Mouse (Mus musculus) retina, adult 2 months (tissue): Measurements from ENCODE around the gene Tmem107.

ENCODE experiments used
- DNase-seq: peaks from one replicate; pipeline ENCODE4 v3.0.0-alpha.2; 2012; ENCODE audit warnings: low read depth, low spot score

Gene Tmem107

DNA sequence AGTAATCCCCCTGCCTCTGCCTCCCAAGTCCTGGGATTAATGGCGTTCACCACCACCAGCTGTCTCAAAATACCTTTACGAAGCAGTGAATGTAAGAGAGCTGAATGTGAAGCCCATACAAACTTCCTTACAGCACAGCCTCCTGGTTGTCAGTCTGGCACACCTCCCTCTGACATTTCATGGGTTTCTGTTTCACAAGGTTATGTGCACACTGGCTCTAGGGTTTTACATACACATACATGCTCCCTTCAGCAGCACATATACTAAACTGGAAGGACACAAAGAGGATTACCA is 4.1 kb downstream of the Tmem107 start:
- DNase-seq = no peak

DNA sequence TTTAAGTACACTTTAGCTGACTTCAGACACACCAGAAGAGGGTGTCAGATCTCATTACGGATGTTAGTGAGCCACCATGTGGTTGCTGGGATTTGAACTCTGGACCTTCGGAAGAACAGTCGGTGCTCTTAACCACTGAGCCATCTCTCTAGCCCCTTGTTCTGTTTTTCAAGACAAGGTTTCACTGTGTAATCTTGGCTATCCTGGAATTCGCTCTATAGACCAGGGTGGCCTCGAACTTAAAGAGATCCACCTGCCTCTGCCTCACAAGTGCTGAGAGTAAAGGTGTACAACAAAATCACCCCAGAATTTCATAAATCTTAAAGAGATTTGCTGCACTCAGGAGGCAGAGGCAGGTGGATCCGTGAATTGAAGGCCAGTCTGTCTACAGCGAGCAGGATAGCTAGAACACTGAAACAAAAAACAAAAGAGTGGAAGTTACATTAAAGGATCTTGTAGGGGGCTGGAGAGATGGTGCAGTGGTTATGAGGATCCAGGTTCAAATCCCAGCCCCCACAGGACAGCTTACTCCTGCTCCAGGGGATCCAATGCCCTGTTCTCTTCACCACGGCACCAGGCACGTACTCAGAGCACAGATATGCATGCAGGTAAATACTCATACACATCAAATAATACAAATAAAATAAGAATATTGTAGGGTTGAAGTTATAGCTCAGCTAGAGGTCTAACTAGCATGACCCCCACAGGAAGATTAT is 5.3 kb downstream of the Tmem107 start:
- DNase-seq = no peak

DNA sequence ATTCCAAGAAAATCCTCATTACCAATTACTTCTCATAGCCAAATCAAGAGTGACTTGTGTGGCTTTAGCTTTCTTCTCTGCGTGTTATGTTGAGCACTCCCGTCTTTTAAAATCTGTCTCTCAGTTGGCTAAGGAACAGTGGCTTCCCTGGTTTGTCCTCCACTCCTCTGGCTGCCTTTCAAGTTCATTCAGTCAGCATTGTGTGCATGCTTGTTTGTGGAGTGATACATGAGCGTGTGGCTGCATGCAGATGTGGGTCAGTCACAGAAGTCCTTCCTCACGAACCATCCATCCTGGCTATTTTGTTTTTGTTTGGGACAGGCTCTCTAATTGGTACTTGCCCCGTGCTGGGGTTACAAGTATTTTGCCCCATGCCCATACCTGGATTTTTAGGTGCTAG is 6.0 kb downstream of the Tmem107 start:
- no peak for DNase-seq

DNA sequence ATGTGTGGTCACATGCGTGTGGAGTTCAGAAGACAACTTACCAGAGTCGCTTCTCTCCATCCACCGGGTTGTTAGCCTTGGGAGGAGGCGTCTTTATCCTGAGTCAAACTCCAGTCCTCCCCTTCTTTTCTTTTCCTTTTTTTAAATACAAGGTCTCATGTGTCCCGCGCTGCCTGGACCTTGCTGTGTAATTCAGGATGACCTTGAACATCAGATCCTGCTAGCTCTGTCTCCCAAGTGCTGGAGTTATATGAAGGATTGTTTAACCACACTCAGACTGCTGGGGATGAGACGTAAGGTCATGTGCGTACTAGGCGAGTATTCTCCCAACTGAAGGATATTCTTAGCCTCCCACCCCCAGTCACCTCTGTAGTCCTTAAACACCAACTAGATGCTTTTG is 6.7 kb downstream of the Tmem107 start:
- DNase-seq = no peak

DNA sequence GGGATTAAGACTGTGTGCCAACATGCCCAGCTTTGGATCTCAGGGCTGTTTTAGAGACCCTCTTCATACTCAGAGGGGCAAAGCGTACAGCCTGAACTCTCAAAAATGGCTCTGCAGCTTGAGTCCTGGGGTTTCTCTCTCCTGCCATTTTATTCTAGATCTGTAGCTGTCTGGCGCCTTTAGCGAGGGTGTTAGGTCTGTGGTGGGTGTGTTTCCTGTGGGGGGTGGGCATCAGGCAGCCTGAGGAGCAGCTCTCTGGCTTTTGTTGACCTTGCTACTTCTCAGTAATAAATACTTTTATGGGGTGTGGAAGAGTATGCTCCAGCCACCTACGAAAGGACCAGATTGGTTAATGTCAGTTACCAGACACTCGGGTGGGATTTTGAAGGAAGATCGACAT is 7.4 kb downstream of the Tmem107 start:
- DNase-seq = no peak

DNA sequence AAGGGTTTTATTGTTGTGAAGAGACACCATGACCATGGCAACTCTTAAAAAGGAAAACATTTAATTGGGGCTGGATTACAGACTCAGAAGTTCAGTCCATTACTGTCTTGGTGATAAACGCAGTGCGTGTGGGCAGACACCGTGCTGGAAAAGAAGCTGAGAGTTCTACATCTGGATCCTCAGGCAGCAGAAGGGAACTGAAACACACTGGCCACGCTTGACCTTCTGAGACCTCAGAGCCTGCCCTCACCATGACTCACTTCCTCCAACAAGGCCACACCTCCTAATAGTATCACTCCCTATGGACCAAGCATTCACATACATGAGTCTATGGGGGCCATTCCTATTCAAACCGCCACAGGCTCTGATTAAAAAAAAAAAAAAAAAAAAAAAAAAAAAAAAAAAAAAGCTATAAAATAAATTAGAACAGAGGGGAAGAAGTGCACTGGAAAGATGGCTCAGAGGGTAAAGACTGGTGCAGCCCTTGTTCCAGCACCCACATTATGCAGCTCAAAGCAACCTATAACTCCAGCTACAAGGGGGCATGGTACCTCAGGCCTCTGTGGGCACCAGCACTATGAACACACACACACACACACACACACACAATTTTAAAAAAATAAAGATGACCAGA is 8.3 kb downstream of the Tmem107 start:
- no peak for DNase-seq

DNA sequence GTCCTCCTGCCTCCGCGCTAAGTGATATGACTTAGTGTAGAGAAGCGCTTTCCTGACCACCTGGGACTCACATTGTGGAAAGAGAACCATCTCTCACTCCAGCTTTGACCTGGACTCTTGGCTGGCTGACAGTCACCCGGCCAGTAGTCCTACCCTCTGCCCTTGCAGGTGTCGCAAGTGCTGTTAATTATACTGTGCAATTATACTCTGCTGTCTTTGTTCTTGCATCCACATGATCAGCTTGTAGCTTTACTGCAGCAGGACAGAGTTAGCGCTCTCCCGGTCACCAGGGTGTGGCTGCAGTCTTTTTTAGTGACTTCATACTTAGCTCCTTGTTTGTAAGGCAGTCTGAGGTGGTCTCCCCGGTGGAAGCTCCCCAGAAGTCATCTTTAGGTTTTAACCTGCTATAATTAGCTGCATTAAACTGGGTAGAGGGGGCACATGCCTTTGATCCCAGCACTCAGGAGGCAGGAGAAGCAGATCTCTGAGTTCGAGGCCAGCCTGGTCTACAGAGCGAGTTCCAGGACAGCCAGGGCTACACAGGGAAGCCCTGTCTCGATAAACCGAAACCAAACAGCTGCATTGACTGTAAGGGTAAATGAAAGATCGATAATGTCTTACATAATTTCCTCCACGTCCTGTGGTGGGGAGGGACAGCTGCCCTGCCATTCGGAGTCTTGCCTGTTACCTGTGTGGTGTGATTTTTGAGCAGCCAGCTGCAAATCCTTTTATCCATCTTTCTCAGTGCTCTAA is 9.7 kb downstream of the Tmem107 start:
- no peak for DNase-seq

DNA sequence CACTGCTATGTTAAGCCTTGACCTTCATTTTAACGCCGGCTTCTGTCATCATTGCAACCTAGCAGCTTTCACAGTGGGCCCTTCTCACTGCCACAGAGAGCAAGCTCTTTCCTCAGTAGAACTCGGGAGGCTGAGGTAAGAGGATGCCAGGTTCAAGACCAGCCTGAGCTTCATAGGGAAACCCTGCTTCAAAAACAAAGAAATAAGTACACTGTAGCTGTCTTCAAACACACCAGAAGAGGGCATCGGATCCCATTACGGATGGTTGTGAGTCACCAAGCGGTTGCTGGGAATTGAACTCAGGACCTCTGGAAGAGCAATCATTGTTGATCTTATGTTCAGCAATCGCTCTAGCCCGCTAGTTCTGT is 10.2 kb downstream of the Tmem107 start:
- DNase-seq = no peak

DNA sequence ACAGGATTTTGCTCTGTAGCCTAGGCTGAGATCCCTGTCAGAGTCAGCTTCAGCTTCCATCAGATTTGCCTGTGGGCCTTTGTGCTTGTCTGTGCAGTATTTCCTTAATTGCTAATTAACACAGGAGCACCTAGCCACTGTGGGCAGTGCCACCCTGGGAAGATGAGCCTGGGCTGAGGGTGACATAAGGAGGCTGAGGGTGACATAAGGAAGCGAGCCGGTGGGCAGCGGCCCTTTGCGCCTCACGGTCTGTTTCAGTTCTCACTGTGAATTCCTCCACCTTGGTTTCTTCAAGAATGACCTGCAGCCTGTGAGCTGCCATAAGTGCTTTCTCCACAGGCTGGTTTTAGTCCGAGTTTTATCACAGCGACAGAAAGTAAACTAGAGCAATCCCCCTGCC is 11.0 kb downstream of the Tmem107 start:
- no peak for DNase-seq

DNA sequence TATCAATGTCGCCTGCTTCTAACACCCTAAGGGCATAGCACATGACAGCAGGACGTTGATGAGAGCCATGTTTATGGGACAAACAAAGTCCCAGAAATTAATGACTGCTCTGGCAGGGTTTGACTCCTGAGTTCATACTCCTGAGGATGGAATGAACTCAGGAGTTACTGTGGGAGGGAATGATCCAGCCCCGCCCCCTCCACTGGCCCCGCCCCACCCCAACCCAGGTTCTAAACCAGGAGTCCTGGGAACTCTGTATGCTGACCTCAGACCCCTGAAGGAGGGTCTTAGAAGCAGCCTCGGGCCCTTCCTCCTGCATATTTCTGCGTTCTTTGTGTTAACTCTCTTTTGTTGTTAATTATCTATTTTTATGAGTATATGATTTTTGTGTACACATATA is 15.0 kb downstream of the Tmem107 start:
- no peak for DNase-seq

DNA sequence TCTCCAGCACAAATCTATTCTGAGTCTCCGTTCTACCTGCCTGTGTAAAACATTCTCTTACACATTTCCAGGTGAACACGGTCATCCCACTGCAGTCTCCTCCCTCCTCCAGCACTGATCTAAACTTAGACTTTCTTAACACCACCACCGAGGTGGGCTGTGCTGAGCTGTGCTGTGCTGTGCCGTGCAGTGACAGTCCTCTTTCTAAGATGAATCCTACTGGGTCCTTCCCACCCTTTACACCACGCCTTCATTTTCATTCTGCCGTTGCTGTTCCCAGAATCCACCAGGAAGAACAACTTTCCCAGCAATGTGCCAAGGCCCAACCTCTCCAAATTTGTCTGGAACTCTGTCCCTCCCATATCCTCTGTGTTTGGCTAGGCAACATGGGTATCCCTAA is 15.8 kb downstream of the Tmem107 start:
- no peak for DNase-seq

DNA sequence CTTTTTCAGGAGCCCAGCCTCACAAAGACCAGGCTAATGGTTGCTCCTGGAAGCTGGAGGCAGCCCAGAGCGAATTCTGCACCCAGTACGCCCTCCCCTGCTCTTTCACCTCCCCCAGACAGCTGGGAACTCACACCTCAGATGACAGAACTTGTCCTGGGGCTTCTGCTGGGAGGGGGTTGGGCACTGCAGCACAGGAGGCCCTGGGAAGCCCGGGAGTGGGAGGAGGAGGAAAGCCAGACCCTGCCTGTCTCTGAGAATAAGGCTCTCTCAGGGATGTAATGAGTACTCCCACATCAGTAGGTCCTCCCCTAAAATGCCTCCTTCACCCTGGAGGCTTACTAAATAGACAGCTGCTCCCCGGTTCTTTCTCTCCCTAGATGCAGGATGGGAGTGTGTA is 16.5 kb downstream of the Tmem107 start:
- DNase-seq = no peak

DNA sequence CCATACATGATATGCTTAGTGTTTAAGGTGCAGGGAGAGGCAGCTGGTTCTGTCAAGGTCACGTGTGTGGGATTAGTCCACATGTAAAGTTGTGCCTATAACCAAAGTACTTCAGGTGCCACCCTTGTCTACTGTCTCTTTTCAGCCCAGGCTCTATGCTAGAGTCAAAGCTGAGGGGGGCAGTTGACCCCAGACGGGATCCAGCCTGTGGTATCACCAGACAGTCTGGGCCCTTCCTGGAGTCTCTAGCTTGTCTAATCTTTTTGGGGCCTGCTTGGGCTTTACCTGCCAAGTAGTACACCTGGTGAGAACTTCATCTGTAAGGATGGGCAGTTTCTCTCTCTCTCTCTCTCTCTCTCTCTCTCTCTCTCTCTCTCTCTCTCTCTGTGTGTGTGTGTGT is 17.0 kb downstream of the Tmem107 start:
- DNase-seq = no peak

DNA sequence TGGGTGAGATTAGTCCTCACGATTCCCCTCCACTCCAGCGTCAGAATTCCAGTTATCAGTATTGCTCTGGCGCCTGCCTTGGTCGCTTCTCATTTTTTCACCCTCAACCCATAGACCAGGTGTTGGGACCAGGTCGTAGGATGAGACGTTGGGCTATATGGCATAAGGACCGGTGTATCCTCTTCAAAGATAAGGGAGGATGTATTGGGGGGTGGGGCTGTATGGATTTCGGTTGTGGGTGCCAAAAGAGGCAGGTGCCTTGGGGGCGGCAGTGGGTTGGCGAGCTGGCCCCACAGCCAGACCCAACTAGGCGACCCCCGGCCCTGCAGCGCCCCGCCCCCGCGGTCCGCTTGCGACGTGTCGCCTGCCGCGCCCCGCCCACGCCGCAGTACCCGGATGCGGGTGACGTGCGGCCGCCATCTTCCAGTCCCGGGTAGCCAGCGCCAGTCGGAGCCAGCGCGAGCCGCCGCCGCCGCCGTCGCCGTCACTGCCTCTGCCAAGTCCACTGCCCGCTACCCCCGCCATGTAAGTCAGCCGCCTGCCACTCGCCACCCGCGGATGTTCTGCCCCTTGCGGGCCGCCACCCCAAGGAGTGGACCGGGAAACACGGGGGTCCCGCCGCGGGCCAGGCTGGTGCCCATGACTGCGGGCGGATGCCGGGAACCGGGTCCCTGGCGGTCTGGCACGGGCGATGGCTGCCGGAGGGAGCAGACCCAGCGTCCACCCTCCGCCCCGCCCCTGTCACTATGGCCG is 17.7 kb downstream of the Tmem107 start, which contains the start of gene Vamp2:
Vamp2 (plus strand) TSS at position 388 of the 753 bp plus-strand sequence.
- DNase-seq = peak; percentile 79

DNA sequence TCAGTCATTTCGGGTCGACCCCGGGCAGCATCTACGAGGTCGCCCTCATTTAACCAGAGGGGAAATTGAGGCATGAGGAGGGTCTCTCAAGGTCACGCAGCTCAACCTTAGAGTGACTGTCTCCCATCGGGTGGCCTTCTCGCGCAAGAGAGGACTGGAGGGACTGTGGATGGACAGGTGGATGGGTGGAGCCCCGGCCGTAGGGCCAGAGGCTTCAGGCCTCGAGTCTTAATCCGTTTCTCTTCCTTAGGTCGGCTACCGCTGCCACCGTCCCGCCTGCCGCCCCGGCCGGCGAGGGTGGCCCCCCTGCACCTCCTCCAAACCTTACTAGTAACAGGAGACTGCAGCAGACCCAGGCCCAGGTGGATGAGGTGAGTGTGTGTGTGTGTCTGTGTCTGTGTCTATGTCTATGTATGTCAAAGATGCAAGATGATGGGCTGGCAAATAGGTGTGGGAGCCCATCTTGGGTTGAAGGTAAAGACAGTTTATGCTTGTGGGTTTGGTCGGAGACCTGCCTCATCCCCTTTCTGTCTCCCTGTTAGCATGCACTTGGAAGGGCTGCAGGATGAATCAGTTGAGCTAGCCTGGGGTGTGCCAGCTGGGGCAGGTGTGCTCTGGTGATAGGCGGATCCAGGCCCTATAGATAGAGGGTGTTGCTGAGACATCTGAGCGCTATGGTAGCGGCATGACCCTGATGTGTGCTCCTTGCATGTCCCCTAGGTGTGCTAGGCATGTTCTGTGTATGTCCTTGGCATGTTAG is 18.4 kb downstream of the Tmem107 start:
- no peak for DNase-seq

DNA sequence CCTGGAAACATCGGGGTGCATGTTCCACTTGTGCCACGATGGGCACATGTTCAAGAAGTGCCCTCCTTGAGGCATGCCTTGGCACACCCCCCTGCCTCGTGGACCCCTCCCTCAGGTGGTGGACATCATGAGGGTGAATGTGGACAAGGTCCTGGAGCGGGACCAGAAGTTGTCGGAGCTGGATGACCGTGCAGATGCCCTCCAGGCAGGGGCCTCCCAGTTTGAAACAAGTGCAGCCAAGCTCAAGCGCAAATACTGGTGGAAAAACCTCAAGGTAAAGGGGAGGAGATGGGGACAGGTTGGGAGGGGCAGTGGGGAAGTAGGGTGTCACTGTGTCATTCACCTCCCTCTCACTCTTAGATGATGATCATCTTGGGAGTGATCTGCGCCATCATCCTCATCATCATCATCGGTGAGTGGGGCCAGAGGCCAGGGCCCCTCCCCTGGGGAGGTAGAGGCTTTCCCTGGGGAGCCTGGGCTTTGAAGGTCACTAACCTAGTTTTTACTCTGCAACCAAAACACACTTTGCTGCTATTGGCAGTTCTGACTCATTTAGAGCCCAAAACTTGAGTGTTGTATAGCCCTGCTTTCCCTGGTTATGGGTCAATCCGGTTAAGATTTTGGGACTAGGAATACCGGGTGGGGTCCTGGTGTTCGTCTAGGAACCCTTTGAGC is 19.1 kb downstream of the Tmem107 start:
- no peak for DNase-seq

DNA sequence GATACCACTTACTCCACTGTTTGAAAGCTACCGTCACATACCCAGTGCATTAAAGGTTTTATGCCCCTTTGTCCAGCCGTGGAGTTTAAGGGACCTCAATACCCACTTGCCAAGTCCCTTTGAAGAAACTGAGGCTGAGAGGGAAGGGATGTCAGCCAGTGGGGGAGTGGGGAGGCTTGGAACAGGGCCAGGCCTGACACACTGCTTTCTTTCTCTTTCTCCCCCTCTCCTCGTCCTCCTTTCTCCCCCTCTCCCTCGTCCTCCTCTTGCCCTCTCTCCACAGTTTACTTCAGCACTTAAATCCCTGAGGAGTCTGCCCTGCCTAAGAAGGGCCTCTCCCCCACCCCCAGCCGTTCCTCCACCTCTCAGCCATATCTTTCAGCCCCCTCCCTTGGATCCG is 19.8 kb downstream of the Tmem107 start:
- DNase-seq = no peak

DNA sequence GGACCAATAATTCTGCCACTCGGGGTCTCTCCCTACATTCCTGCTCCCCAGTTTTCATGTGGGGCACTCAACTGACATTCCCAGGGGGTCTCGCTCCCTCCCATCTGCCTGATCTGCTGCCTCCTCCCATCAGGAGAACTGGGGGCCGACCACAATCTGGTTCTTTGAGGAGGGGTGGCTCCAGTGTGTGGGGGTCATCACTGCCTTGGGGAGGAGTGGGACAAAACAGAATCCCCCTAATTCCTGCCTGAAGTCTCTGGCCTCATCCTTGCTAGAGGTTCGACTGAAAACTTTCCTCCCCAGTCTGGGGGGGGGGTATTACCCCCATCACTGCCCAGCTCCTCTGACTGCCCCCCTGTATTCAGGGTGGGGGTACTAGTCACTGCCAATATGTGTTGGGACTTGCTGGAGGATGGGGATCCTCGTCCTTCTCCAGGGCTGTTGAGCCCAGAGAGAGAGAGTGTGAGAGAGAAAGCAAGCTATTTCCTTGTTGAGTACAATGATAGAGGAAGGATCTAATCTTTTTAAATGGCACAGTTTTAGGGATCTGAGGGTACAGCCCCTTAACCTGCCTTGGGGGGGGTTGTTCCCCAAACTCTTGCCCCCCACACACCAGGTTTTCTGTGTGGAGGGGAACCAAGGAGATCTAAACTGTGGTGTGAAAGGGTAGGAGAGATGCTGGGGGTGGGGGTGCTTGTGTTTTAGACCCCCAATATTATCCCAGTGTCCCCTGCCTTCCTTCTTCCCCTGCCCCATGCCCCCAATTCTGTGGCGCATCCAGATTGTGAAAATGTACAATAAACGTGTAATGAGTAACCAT is 21.2 kb downstream of the Tmem107 start:
- no peak for DNase-seq

DNA sequence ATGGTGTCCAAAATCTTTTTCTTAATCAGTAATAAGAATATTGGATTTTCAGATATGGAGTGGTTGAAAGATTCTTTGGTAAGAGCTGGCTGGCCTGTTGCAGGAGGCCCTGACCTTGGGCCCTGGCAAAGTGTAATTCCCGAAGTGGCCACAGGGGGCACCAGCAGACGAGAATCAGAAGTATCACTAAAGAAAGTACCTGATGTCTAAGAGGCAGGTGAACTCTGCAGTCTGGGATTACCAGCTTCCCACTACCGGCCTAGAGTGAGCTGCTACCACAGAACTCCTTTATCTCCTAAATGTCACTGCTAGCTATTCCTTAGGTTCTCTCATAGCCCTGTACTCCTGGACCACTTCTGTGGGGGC is 21.8 kb downstream of the Tmem107 start:
- DNase-seq = peak; percentile 77

DNA sequence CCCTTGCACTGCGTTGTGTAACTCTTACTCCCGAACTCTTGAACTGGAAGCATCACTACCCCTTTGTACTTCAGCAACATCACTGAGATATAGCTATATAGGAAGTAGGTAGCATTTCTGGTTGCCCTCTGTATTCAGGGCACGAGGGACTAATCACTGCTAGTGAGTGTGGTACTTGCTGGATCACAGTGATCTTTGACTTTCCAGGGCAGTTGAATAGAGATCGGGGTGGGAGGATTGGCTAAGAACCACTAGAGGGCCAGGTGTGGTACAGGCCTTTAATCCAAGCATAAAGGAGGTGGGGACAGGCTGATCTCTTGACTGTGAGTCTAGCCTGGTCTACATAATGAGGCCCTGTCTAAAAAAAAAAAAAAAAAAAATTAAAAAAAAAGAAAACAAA is 22.3 kb downstream of the Tmem107 start:
- DNase-seq = no peak
